Mouse (Mus musculus) midbrain, postnatal 0 days (tissue): ENCODE data around the gene Apon. TPM values are rescaled to one million over a fixed set of nuclear protein-coding genes. Genes with fewer than 3 reads are reported as not detected.
"Not testable (repeated sequence)": the region's sequence is repeated elsewhere in the genome, so short reads cannot be mapped to it uniquely, and the experiment has no call there.

Source experiments
- ATAC-seq: fragments of 200-750 bp; cut with Nextera tagmentation; 2 replicates; pipeline ENCODE4 v1.8.0; 2017; ENCODE audit warnings: moderate number of reproducible peaks, mild to moderate bottlenecking, moderate TSS enrichment, moderate library complexity; ENCODE audit not compliant: low FRiP score
- DNase-seq: peaks from one replicate; pipeline ENCODE4 v3.0.0-alpha.2; 2015; ENCODE audit warnings: low spot score
- H3K27ac ChIP-seq: fragments of 300-500 bp; sonication (generic); 2 replicates; pipeline ENCODE4 v1.5.1; 2014; ENCODE audit warnings: low read depth, mild to moderate bottlenecking, low read length, mixed read lengths
- H3K27me3 ChIP-seq: fragments of 300-500 bp; sonication (generic); 2 replicates; pipeline ENCODE4 v1.6.1; 2014; ENCODE audit warnings: low read length, control low read depth, mixed read lengths; ENCODE audit not compliant: insufficient read depth
- H3K36me3 ChIP-seq: fragments of 300-500 bp; sonication (generic); 2 replicates; pipeline ENCODE4 v1.6.1; 2014; ENCODE audit warnings: low read length, control low read depth, mixed read lengths; ENCODE audit not compliant: insufficient read depth
- H3K4me1 ChIP-seq: fragments of 300-500 bp; sonication (generic); 2 replicates; pipeline ENCODE4 v1.6.1; 2014; ENCODE audit warnings: mild to moderate bottlenecking, control low read depth, antibody characterized with exemption, low read length, mixed read lengths; ENCODE audit not compliant: insufficient read depth
- H3K4me2 ChIP-seq: fragments of 300-500 bp; sonication (generic); 2 replicates; pipeline ENCODE4 v1.6.1; 2014; ENCODE audit warnings: low read depth, mild to moderate bottlenecking, low read length, mixed read lengths; ENCODE audit not compliant: poor library complexity, severe bottlenecking
- H3K4me3 ChIP-seq: fragments of 300-500 bp; sonication (generic); 2 replicates; pipeline ENCODE4 v1.5.1; 2014; ENCODE audit warnings: low read depth, mild to moderate bottlenecking, low read length, moderate library complexity
- H3K9ac ChIP-seq: fragments of 300-500 bp; sonication (generic); replicated peaks from 2 replicates; pipeline ENCODE4 v1.6.1; 2014; ENCODE audit warnings: mild to moderate bottlenecking, low read length, moderate library complexity, mixed read lengths; ENCODE audit not compliant: poor library complexity, severe bottlenecking
- H3K9me3 ChIP-seq: fragments of 300-500 bp; sonication (generic); 2 replicates; pipeline ENCODE4 v1.6.1; 2016; ENCODE audit warnings: low read length, control low read depth
- CTCF ChIP-seq: IDR thresholded peaks from 2 replicates; pipeline ENCODE4 v1.5.1; 2016; ENCODE audit warnings: antibody characterized with exemption, mild to moderate bottlenecking
- WGBS: fragments of 180-500 bp; shearing (Covaris S2); extraction: QIAGEN DNeasy Blood & Tissue Kit; methylation state at CpG from one replicate; pipeline ENCODE4 v1.1.7; 2014; 5-methylcytosine and 5-hydroxymethylcytosine counted together
- polyA plus RNA-seq: library from polyadenylated mRNA; unstranded; fragments of >200 nt; fragmentation: Nextera tagmentation; extraction: Ambion mirVana; gene quantifications from 2 replicates; pipeline ENCODE4 v1.2.1, GENCODE M21; 2015
- total RNA-seq: library from RNA; depleted of rRNA; stranded (reverse); fragments of >200 nt; gene quantifications from 2 replicates; pipeline ENCODE4 v1.2.3, GENCODE M21; 2014

The Apon gene
- total and polyA plus RNA-seq, 2 experiments from 2014 or later, result not detected

- H3K27ac ChIP-seq, result no peak overlapping the region
- H3K4me2 ChIP-seq, result no peak overlapping the region
- DNase-seq (no peak), ATAC-seq (no peak)
- H3K27me3 ChIP-seq, result no peaks in the 10 kb centered on the region
- WGBS, result 89% methylated on average over 8 of the region's 8 CpGs
- no peak overlapping the region for H3K4me3 ChIP-seq
- H3K4me1 ChIP-seq, result no peaks in the 10 kb centered on the region
- no peaks in the 10 kb centered on the region for H3K9me3 ChIP-seq
- peaks cover 14% of the 10 kb centered on the region for H3K36me3 ChIP-seq
- H3K9ac ChIP-seq, result no peak overlapping the region
- no peak for TF ChIP-seq CTCF
These were observed 2.0 kb downstream of the Apon start for GRCm38 (mm10) chr10:128255925-128256324.

DNA sequence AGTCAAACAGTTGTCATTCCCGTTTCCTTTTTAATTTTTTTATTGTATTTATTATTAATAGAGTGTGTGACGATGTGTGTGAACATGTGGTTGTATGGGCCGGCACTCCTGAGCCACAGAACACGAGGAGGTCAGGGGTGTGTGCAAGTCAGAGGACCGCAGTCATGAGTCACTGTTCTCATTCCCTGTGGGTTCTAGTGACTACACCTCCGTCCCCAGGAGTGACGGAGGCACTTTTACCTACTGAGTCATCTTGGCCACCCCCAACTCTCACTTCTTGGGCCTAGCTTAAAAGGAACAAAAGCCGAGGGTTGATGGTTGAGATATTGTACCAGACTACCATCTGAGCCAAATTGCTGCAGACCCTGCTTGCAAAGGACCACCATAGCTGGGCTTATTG lies 2.4 kb downstream of the Apon start:
- Histone ChIP-seq H3K4me3 (no peak overlapping the region), H3K36me3 (peaks cover 11% of the 10 kb centered on the region), H3K9ac (no peak overlapping the region), H3K27me3 (no peaks in the 10 kb centered on the region), H3K4me1 (no peaks in the 10 kb centered on the region), H3K9me3 (no peaks in the 10 kb centered on the region), H3K4me2 (no peak overlapping the region), H3K27ac (no peak overlapping the region)
- ATAC-seq (no peak), DNase-seq (no peak)
- 92% methylated on average over 8 of the region's 8 CpGs for WGBS
- no peak for TF ChIP-seq CTCF

DNA sequence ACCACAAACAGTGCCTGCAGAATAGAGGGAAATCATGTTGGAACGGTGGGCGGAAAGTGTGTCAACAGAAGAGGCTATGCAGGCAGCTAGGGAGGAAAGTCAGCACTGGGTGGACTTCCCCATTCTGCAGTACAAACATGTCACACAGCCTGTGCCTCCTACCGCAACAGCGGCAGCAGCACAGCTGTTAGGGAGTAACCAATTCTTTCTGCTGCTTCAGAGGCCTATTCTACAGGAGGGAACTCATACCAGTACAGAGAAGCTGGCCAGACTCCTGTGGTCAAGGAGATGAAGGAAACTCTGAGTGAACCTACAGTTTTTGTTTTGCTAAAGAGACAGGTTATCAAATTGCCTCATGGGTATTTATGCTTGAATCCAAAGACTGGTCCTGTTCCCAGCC lies 5.1 kb downstream of the Apon start:
- ATAC-seq, result no peak
- no peak overlapping the region for H3K9ac ChIP-seq
- H3K27me3 ChIP-seq, result no peaks in the 10 kb centered on the region
- no peak overlapping the region for H3K4me3 ChIP-seq
- H3K36me3 ChIP-seq, result no peaks in the 10 kb centered on the region
- no peak for DNase-seq
- WGBS, result 79% methylated on average over 4 of the region's 4 CpGs
- no peaks in the 10 kb centered on the region for H3K9me3 ChIP-seq
- no peaks in the 10 kb centered on the region for H3K4me1 ChIP-seq
- H3K4me2 ChIP-seq, result no peak overlapping the region
- H3K27ac ChIP-seq, result no peak overlapping the region
- TF ChIP-seq CTCF, result no peak

DNA sequence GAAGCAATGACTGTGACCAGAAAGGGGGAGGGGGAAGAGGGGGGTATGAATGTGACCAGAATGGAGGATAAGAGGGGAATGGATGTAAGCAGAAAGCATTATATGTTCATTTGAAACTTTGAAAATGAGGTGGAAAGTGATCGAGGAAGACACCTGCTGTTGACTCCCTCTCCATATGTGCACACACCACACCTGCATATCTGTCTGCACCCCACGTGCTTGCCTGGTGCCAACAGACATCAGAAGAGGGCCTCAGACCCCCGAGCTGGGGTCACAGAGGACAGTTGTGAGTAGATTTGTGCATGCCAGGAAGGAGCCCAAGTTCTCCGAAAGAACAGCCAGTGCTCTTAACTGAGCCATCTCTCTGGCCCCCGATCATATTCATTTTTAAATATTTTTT lies 6.0 kb downstream of the Apon start:
- Histone ChIP-seq H3K4me1 (no peaks in the 10 kb centered on the region), H3K27ac (no peak overlapping the region), H3K4me3 (no peak overlapping the region), H3K4me2 (no peak overlapping the region), H3K27me3 (no peaks in the 10 kb centered on the region), H3K9me3 (no peaks in the 10 kb centered on the region), H3K9ac (no peak overlapping the region), H3K36me3 (no peaks in the 10 kb centered on the region)
- ATAC-seq, result no peak
- 91% methylated on average over 5 of the region's 5 CpGs for WGBS
- DNase-seq, result no peak
- no peak for TF ChIP-seq CTCF

DNA sequence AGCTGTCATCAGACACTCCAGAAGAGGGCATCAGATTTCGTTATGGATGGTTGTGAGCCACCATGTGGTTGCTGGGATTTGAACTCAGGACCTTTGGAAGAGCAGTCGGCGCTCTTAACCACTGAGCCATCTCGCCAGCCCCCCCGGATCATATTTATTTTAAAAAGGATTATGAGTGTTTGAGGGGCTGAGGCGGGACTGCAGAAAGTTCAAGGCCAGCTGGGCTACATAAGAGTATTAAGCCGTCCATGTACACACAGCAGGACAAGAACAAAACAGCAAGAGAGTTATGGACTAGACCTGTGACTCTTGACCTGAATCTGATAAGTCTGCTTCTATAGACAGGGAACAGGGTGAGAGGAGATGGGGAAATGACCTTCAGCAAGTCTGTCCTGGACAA lies 6.5 kb downstream of the Apon start:
- H3K9ac ChIP-seq, H3K36me3 ChIP-seq, H3K27ac ChIP-seq, H3K4me3 ChIP-seq, H3K4me2 ChIP-seq, ATAC-seq, H3K9me3 ChIP-seq, DNase-seq, H3K4me1 ChIP-seq, H3K27me3 ChIP-seq: not testable (repeated sequence)
- 88% methylated on average over 7 of the region's 7 CpGs for WGBS

GRCm38 (mm10) chr10:128262300-128262699 lies 8.4 kb downstream of the Apon start:
- H3K9me3 ChIP-seq, result no peaks in the 10 kb centered on the region
- no peak for TF ChIP-seq CTCF
- H3K9ac ChIP-seq, result no peak overlapping the region
- H3K36me3 ChIP-seq, result no peaks in the 10 kb centered on the region
- H3K4me3 ChIP-seq, result no peak overlapping the region
- 85% methylated on average over 22 of the region's 22 CpGs for WGBS
- ATAC-seq (no peak), DNase-seq (no peak)
- H3K27ac ChIP-seq, result no peak overlapping the region
- H3K27me3 ChIP-seq, result no peaks in the 10 kb centered on the region
- H3K4me2 ChIP-seq, result no peak overlapping the region
- no peaks in the 10 kb centered on the region for H3K4me1 ChIP-seq
